Mouse (Mus musculus) brain, embryonic 18.5 days (tissue): ENCODE measurements around the gene Spint5.

Experiments
- DNase-seq: peaks from one replicate; pipeline ENCODE4 v3.0.0-alpha.2; 2012; ENCODE audit warnings: low read depth, low spot score

Gene Spint5

DNA sequence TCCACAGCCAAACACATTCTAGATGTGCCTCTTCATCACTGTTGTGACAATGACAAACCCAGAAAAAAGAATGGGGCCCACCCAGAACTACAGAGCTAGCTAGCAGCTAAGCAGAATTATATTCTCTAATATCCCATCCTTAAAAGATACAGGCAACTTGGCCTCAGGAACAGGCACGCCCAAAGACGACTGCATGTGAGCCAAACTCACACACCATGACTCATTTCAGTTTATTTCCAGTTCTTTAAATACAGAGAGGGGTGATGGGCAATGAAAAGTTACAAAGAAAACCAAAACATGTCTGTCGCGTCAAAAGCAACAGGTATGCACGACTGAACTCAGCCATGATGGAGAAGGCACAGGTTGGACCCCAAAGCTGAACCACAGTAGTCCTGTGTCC is 20.3 kb downstream of the Spint5 start:
- DNase-seq = no peak

DNA sequence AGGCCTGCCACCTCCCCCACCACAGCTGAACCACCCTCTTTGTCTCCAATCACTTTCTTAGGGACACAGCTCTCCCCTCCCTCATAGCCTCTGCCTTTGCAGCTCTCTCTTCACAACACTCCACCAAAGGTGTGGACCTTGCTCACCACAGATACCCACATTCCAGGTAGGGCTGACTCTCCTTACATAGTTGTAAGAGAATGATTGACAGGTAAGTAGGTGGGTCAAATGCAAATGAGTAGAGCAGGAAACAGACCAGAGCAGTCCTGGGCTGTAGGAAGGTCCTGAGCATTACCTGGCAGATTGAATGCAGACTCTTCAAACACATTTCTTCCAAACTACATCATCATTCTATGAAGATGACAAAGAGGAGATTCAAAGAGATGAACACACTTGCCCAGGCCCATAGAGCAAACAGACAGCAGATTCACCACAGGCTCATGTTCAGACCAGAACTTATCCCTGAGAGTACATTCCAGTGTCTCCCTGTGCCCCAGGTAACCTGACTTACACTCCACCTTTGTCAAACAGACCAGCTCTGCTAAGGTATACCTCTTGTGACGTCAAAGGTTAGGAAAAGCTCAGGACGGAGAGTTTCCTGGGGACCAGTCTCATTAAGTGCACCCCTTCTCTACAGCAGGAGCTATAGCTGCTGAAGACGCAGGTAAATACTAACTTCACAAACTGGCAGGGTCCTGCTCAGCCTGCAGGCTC is 22.4 kb downstream of the Spint5 start:
- DNase-seq = no peak

DNA sequence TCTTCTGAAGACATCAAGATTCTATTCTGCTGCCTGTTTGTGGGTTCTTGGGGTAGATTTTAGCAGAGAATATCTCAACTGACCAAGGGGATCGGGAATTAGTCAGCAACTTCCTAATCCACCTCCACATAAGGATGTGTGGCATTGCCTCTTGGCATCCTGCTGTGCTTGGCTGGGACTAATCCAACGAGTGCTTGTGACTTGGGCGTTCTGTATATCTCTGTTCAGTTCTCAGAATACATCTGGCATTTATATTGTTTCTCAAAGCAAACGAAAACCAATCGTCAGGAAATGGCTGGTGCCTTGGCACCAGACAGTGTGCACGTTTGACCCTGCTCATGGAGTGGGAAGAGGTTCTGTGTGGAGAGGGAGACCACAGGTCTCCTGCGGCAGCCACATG is 24.8 kb downstream of the Spint5 start:
- no peak for DNase-seq

DNA sequence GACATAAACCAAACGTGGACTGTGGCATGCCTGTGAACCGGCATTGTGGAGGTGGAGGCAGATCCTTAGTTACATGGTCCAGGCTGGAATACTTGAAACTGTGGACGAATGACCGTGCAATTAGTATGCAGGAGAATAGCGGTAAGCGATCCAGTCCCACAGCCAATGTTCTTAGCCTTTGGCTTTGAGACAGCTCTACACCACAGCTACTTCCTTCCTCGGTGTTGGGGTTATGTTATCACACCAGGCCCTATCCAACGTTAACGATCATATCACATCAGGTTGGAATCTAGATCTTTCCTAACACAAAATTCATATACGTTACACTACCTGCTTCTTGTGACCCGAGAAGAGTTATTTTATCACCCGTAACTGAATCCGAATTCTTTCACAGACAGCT is 29.9 kb downstream of the Spint5 start:
- no peak for DNase-seq

DNA sequence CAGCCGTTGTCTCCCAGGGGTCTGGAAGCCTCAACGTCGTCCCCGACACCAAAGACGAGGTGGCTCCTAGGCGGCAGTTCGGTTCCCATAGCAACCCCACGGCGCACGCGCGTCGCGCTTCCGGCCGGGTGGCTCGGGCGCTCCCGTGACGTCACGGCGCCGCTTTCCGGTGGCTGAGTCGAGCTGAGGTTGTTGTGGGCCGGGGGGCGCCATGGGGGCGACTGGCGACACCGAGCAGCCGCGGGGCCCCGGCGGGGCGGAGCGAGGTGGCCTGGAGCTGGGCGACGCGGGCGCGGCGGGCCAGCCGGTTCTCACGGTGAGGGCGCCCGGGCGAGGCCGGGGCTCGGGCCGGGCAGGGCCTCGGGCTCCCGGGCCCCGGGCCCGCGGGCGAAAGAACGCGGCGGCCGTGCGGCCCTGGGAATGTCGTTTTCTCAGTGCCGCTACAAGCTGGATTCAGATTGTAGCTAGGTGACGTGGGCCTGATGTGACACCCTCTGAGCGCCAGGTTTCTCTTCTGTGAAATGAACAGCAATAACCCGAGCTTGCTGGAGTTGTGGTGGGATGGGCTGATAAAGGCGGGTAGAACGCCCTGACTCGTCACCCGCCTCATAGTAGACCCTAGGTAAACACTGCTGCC is 30.9 kb downstream of the Spint5 start, which contains the start of the genes Wfdc3 and Dnttip1:
Gene Wfdc3, minus strand, starts transcription at position 89 of the 637 bp plus-strand sequence.
Gene Dnttip1, plus strand, starts transcription at position 141 of the 637 bp plus-strand sequence.
- DNase-seq = peak; percentile 82

DNA sequence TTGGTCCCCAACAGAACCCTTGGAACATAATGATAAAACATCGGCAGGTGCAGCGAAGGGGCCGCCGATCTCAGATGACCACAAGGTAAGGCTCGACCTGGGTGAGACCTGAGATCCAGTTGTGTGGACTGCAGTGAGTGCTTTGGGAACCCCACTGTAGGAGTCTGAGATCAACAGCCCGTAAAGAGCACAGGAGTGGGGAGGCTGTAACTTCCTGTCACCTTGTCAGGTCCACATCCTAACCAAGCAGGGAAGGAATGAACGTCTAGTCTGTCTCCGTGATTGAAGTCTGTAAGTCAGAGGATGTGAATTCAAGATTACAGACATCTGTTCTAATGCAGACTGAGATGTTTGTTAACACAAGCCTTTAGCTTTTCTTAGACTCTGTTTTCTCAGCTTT is 31.6 kb downstream of the Spint5 start:
- DNase-seq = no peak

DNA sequence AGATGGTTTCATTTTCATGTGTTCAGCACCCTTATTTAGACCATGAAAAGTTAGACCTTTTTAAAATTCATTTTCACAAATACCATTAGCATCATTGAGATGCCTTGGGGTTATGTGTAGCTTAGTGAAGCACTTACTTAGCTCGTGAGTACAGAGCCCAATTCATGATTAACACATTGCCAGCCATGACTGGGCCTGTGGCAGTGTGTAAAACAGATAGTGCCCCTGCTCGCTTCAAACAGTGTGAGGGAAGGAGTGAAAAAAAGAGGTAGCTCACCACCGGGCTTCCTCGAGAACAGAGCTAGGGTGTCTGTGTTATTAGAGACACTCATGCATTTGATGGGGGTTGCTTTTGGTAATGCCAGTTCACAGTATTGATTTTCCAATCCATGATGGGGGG is 33.1 kb downstream of the Spint5 start:
- DNase-seq = no peak

DNA sequence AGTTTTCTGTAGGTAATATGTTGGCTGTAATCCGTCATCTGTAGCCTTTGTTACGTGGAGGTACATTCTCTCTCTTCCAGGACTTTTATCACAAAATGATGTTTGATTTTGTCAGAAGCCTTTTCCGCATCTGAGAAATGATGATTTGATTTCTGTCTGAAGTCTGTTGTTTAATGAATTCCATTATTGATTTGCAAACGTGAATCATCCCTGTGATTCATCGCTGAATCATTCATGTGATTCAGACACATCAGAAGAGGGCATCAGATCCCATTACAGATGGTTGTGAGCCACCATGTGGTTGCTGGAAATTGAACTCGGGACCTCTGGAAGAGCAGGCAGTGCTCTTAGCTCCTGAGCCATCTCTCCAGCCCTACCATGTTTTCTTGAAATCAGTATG is 33.9 kb downstream of the Spint5 start:
- no peak for DNase-seq

DNA sequence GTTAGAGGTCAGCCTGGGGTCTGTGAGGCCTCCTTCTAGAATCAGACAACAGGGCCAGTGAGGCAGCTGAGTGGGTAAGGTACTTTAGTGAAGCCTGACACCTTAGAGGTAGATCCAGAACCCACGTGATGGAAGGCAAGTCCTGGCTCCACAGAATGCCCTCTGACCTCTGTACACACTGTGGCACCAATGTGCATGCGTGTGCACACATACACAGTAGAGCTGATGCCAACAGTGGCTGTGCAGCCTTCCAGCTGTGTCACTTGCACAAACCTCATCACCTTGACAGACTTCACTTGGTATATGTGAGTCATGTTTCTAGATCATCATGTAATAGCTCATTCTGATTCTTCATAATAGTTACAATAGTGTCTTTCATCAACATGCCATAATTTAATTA is 37.3 kb downstream of the Spint5 start:
- DNase-seq = no peak

DNA sequence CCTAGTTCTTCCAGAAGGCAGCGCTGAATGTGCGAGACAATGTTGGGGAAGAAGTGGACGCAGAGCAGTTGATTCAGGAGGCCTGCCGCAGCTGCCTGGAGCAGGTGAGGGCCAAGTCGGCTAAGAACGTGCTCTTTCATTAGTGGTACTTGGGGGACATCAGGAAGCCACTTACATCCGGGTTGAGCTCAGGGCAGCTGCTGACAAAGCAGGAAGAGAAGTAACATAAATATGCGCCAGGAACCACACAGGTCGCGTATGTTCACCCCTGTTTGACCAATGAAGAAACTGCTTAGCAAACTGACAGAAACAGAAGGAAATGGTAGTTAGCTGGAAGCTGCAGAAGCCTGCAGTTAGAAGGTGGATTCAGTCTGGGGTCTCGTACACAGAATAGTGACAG is 39.0 kb downstream of the Spint5 start:
- DNase-seq = no peak

DNA sequence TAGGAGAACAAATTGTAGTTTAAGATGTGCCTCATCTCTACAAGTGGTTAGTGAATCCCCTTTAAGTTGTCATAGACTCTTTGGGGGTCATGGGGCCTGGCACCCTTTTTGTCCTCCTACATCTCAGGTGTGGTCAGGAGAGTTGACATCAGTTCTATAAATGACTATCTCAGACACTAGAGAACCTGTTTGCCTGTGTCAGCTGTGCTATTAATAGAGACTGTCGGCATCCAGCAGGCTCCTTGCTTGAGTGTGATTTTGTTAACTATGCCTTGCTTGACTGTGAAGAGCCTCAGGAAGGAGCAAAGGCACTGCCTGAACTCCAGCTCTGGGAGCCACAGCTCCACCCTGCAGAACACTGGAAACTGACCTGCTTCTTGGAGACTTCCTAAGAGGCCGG is 39.7 kb downstream of the Spint5 start:
- DNase-seq = no peak

DNA sequence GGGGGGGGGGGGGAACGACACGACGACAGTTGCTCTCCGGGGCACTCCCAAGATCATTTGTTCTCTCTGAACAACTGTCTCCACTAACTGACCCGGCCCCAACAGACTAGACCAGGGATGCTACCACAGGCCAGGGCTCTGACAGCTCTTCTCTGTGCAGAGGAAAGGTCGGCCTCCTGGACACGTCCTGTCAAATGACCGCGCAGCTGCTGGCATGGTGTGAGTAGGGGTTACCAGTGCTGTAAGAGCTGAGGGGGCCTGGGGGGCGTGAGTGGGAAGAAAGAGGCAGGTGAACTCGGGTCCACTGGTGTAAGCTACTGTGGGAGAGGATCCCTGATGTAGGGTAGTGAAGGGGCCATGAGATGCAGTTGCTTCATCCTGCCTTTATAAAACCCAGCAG is 42.7 kb downstream of the Spint5 start:
- no peak for DNase-seq

DNA sequence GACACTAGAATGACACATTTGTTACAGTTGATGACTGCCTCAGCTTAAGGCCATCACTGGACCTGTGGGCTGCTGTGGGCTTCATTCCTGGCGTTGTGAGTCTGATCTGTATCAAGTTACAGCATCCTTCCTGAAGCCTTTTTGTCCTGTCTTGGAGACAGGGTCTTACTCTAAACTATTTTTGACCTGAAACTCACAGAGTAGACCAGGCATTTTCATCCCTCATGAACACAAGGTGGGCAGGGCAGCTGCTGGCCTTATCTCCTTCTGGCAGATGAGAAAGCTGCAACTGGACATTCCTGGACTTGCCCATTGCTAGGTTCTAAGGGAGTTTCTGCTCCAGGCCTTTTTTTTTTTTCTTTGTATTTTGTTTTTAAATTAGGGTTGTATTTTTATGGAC is 43.6 kb downstream of the Spint5 start:
- DNase-seq = no peak

DNA sequence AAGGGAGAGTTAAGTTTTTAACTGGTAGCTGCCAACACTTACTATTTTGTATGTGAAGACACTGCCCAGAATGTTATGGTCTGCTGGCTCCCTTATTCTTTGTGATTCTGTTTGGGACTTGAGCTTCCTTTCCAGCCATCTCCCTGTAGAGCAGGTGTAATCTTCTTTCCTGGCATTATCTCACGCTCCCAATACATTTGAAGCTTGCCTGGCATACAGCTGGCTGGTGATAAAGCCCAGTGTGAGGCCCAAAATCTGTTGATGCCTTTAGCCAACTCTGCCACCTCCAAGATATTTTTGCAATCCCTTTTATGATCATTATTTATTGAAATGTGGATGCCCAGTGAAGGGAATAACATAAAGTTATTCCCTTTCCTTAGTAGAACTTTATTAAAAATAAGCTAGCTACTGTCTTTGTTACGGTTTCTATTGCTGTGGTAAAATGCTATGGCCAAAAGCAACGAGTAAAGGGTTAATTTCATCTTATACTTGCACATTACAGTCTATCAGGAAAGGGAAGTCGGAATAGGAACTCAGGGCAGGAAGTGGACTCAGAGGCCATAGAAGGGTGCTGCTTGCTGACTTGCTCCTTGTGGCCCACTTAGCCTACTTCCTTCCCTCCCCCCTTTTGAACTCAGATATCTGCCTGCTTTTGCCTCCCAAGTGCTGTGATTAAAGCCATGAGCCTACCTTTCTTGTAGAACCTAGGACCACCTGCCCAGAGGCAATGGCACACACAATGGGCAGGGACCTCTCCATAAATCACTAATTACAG is 45.1 kb downstream of the Spint5 start:
- DNase-seq = no peak

DNA sequence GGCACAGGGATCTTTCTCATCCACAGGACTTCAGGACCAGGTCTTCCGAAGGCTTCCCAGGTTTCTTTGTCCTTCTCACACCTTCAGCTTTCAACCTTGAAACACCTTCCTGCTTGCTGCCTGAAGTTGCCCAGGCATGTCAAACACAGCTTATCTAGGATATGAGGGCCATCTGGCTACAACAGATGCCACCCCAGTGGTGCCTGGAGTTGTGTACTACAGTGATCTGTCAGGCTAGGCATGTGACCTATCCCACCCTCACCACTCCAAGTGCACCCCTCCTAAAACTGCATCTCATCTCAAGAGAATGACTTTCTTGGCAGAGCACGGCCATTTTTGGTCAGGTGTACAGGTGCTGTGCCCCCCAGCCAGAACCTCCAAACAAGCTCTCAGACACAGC is 46.4 kb downstream of the Spint5 start:
- no peak for DNase-seq

DNA sequence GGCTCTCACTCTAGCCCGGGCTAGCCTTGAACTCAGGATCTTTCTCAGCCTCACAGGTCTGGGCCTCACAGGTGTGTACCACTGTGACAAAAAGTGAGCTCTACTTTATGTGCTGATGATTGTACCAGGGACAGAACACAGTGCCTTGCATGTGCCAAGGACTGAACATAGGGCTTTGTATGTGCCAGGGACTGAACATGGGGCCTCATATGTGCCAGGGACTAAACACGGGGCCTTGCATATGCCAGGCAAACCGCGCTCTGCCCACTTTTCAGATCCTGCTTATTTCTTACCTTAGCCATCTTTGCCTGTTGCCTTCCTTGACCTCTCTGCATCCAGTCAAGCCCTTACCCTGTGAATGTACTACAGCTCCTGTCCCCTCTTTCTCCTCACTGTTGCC is 46.9 kb downstream of the Spint5 start:
- DNase-seq = no peak

DNA sequence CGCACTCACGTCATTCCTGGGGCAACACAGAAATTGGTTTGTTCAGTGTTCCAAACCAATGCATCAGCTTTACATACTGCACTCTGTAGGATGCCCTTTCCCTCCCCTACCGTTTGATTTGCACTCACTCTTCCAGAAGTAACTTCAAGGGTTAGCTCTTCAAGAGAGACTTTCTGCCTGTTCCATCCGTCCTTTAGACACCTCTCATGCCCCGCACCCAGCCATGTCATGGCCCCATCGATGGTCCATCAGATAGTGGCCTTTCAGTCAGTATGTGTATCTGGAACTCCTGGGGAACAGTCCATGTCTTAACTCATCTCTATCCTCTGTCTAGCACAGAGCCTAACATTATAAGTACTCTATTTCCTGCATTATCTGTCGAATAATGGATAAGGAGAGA is 47.5 kb downstream of the Spint5 start:
- no peak for DNase-seq

DNA sequence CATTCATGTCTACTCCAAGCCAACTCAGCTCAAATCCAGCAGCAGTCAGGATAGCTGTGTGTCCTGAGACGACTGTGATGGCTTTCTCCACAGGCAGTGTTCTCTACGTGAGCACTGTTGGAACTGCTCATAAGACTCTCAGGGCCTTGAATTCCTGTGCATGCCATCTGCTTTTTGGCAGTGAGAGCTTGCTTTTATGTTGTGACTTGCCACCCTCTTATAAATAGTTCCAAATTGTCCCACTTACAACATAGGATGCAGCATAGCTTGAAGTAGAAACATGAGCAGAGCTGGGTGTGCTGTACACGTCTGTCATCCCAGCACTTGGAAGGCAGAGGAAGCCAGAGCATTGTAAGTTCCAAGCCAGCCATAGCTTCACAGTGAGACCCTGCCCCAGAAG is 50.7 kb downstream of the Spint5 start:
- DNase-seq = no peak
